Mouse (Mus musculus) cerebellum, postnatal 14 days (tissue): Measurements from ENCODE around the gene Tubgcp3.
A peak's percentile ranks its signal among the peaks of the same experiment; 100 is the strongest.
"Not testable (repeated sequence)": the region's sequence is repeated elsewhere in the genome, so short reads cannot be mapped to it uniquely, and the experiment has no call there.

Experiments used
- DNase-seq, 2 experiments: peaks; one replicate each; pipeline ENCODE4 v3.0.0; 2021; ENCODE audit warnings: mixed read lengths in 2 of 2

Tubgcp3 gene

DNA sequence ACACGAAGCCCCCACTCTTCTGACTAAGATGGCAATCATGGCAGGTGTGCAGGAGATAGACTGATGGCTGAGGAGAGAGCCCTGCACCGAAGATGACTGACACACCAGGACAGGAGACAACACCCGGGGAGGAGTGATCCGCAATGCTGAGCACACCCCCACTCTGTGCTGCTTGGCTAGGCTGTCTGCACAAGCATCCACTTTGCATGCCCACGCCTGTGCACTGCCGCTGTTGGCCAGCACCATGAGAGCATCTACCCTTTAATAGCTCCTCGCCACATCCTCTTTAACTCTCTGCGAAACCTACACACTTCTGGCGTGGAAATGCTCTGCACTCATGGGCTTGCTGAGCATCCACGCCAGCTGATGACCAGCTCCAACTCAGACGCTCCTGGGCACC, 33.6 kb downstream of the Tubgcp3 start:
- DNase-seq, result no peak

DNA sequence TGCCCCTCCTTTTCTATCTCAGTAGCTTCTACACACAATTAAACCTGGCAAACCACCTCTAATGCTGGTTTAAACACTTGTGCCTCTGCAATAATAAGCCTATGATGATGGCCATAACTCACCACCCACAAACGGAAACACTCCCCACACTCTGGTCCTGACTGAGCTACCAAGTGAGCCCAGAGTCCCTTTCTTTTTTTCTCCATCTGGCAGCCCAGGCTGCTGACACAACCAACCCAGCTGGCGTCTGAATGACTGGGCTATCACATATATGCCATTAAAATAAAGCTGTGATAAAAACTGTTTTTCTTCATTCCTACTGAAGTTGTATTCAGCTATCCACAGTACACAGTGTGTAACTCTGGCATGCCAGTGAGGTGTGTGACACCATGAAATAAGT, 36.7 kb downstream of the Tubgcp3 start:
- DNase-seq, result no peak

DNA sequence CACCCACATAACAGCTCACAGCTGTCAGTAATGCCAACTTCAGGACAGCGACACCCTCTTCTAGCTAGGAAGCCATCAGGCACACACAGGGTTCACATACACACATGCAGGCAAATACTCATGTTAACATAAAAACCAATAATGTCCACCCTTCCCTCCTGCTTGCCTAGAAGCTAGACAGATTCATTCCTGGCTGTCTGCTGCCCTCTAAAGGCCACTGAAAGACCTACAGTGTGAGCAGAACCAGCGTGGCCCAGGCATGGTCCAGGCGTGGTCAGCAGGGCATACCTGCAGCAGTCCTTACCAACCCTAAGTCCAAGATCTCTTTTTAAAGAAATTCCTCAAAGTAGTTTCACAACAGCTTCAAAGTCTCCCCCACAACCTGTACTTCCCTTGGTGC, 43.0 kb downstream of the Tubgcp3 start:
- DNase-seq, result peak; percentile 76 to 77

- no peak for DNase-seq
Measured at GRCm38 (mm10) chr8:12625890-12626289, 46.2 kb downstream of the Tubgcp3 start.

DNA sequence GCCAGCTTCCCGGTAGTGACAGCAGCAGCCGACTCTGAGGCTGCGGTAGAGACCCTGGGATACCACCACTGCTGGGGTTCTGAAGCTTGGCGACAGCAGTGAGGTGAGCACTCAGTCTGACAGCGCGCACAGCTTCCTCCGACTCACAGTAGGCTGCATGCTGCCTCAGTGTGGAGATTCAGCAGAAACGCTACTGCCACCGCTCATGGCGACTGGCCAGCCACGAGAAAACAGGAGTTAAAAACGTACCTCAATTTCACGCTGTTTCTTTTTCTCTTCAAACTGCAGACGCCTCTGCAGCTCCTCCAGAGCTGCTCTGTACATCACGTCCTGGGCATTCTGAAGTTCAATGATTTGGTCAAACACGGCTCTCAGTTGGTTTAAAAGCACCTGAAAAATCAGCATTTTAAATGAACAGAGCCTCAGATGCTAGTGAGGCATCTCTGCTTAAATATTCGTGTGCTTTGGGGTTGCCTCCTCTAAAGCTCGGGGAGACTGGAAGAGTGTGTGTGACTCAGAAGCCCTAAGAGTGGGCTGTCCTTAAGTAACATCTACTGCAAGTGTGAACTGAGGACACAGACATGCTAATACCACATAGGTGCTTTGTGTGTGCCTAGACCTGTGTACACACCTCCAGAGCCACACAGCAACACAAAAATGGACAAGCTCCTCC, 50.4 kb downstream of the Tubgcp3 start:
- DNase-seq, result no peak

GRCm38 (mm10) chr8:12617369-12617768, 54.7 kb downstream of the Tubgcp3 start:
- not testable (repeated sequence) for DNase-seq

DNA sequence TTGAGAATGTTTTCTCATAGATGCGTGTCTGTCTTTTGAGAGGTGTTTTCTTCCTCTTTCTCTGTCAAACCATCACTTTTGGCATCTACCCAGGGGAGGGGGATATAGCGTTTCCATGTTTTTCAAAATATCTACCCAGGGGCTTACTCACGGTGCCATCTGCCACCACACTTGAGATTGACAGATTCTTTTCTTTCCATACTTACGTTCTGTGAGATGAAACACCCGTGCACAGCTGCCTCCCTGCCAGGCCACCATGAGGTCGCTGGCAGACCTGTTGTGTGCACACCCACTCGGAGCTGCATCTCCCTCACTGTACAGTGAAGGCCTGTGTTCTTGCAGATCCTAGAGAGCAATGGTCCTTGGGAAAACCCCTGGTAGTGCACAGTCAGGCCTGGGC, 58.8 kb downstream of the Tubgcp3 start:
- DNase-seq, result no peak

- no peak for DNase-seq
Measured at GRCm38 (mm10) chr8:12609752-12610449, 62.1 kb downstream of the Tubgcp3 start.

GRCm38 (mm10) chr8:12608810-12609209, 63.2 kb downstream of the Tubgcp3 start:
- DNase-seq, result no peak

- DNase-seq, result peak; percentile 90 to 95
Measured at GRCm38 (mm10) chr8:12607223-12607622, 64.8 kb downstream of the Tubgcp3 start.

DNA sequence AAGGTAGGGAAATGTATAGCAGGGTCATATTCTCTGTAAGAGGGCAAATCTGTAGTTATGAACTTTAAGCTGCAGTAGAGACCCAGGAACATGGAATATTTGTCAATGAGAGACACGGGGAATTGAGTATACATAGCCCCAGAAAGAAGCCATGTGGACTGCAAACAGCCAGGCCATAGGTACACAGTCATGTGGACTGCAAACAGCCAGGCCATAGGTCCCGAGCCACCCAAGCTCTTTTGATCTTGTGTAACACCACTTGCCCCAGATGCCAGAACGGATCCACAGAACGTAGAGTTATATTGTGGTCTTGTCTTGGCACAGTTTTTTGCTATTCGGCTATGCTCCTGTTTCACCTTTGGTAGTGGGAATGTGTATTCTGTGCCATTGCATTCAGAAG, 88.3 kb downstream of the Tubgcp3 start:
- DNase-seq, result no peak

- DNase-seq, result not testable (repeated sequence)
Measured at GRCm38 (mm10) chr8:12579339-12579999, 92.6 kb downstream of the Tubgcp3 start.

GRCm38 (mm10) chr8:12576739-12577138, 95.3 kb downstream of the Tubgcp3 start:
- DNase-seq, result no peak

- no peak for DNase-seq
Measured at GRCm38 (mm10) chr8:12576003-12576402, 96.0 kb downstream of the Tubgcp3 start.

DNA sequence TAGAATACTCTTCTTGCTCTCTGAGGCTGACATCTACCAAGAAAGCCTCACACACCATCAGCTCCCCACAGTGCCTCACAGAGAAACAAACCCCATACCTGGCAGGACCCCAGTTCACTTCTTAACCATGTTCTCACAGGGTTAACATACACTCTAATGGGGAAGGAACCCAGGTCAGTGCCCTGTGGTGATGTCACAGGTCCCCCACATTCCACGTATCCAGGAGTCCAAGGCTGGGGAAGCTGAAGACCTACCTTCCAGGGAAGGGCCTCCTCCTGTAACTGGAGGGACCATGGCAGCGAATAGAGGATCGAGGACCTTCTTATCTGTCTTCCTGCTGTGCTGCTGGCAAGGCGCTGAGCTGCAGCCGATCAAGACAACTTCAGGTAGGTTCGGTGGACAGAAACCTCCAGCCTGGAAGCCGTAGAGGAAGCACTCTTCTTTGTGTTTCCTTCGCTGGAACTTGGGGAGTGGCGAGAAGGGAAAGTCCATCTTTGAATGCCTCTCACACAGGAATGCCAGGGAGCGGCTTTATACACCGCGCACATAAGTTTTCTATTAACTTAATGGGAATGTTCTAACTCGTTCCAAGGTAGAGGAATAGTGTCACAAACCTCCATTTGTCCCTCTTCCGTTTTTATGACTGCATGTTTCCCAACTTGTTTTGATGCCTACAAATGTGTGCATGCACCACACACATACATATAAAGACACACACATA, 99.1 kb downstream of the Tubgcp3 start, which contains the start of gene Spaca7:
Spaca7 (plus strand) TSS at position 216 of the 721 bp plus-strand sequence.
- no peak for DNase-seq

DNA sequence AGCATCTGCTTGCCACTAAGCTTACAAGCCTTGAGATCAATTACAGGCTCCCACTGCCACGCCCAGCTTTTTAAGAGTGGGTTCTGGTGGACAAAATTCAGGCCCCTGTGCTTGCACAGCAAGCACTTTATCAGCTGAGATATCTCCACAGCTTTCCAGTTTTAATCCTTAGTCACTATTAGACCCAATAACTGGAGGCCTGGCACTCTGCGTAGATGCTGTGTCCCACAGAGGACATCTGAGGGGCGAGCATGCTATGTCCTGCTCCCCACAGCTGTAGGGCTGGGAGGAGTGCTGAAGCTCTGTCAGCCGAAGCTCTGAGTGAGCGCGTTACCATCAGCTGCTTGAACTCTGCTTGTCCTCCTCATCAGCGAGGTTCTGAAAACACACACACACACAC, 105.5 kb downstream of the Tubgcp3 start:
- no peak for DNase-seq

- no peak for DNase-seq
Measured at GRCm38 (mm10) chr8:12565488-12565887, 106.6 kb downstream of the Tubgcp3 start.

DNA sequence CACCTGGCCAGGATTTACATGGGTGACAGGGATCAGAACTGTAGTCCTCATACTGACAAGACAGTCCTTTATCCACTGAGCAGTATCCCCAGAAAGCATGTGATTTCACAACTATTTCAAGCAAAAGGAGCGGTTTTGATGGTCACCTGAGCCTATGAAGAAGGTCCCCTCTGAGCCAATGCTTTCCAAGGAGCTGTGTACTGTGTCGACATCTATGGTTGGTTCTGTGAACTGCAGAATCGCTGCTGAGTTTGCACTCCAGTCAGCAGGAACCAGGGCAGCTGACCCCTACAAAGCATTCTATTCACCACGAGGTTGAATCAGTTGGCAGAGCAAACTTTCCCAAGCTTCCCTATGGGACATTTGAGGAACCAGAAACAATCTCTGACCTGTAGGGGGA, 107.7 kb downstream of the Tubgcp3 start:
- peak; percentile 74 to 76 for DNase-seq
